Mouse (Mus musculus): ENCODE measurements around the gene Ovol3. TPM values are rescaled to one million over a fixed set of nuclear protein-coding genes. Genes with fewer than 3 reads are reported as not detected.
A peak's percentile ranks its signal among the peaks of the same experiment; 100 is the strongest.
"Not testable (repeated sequence)": the region's sequence is repeated elsewhere in the genome, so short reads cannot be mapped to it uniquely, and the experiment has no call there.

Ovol3 gene
- polyA plus RNA-seq, 1 experiment from 2014 or later: not detected

- DNase-seq (ENCODE audit: low spot score): no peak
- no peak overlapping the region for H3K4me3 ChIP-seq (ENCODE audit: low read depth, low read length)
- H3K9me3 ChIP-seq (ENCODE audit: control insufficient read depth, low read length): no peaks in the 10 kb centered on the region
- no peak for ATAC-seq (replicated peaks; ENCODE audit: low FRiP score)
- no peak overlapping the region for H3K27ac ChIP-seq (ENCODE audit: low read depth, low read length)
- 39% methylated on average over 8 of the region's 8 CpGs for WGBS
- no peak overlapping the region for H3K9ac ChIP-seq (ENCODE audit: low read depth, low read length)
- H3K4me1 ChIP-seq (replicated peaks; ENCODE audit: control insufficient read depth, insufficient read depth, low read length): peaks cover 5% of the 10 kb centered on the region
- H3K27me3 ChIP-seq (replicated peaks; ENCODE audit: control insufficient read depth, insufficient read depth, low read length): no peaks in the 10 kb centered on the region
- no peaks in the 10 kb centered on the region for H3K36me3 ChIP-seq (ENCODE audit: control insufficient read depth, insufficient read depth, low read length)
- H3K4me2 ChIP-seq: peak overlapping the region; percentile 34
These were observed 31.1 kb downstream of the Ovol3 start for GRCm38 (mm10) chr7:30204380-30204779.

- Histone ChIP-seq H3K4me3 (ENCODE audit: low read depth, low read length) (no peak overlapping the region), H3K4me1 (replicated peaks; ENCODE audit: control insufficient read depth, insufficient read depth, low read length) (peaks cover 5% of the 10 kb centered on the region), H3K27ac (ENCODE audit: low read depth, low read length) (no peak overlapping the region), H3K36me3 (ENCODE audit: control insufficient read depth, insufficient read depth, low read length) (no peaks in the 10 kb centered on the region), H3K9me3 (ENCODE audit: control insufficient read depth, low read length) (no peaks in the 10 kb centered on the region), H3K4me2 (no peak overlapping the region), H3K27me3 (replicated peaks; ENCODE audit: control insufficient read depth, insufficient read depth, low read length) (no peaks in the 10 kb centered on the region), H3K9ac (ENCODE audit: low read depth, low read length) (no peak overlapping the region)
- no peak for DNase-seq (ENCODE audit: low spot score)
- ATAC-seq (replicated peaks; ENCODE audit: low FRiP score): no peak
- WGBS: 82% methylated on average over 11 of the region's 11 CpGs
These were observed 32.4 kb downstream of the Ovol3 start for GRCm38 (mm10) chr7:30202895-30203690.

GRCm38 (mm10) chr7:30200661-30201060 lies 34.9 kb downstream of the Ovol3 start:
- WGBS: 75% methylated on average over 5 of the region's 5 CpGs
- ATAC-seq (replicated peaks; ENCODE audit: low FRiP score); H3K27me3 ChIP-seq (replicated peaks; ENCODE audit: control insufficient read depth, insufficient read depth, low read length); H3K9me3 ChIP-seq (ENCODE audit: control insufficient read depth, low read length); H3K36me3 ChIP-seq (ENCODE audit: control insufficient read depth, insufficient read depth, low read length); H3K4me2 ChIP-seq; DNase-seq (ENCODE audit: low spot score); H3K27ac ChIP-seq (ENCODE audit: low read depth, low read length); H3K9ac ChIP-seq (ENCODE audit: low read depth, low read length); H3K4me3 ChIP-seq (ENCODE audit: low read depth, low read length); H3K4me1 ChIP-seq (replicated peaks; ENCODE audit: control insufficient read depth, insufficient read depth, low read length): not testable (repeated sequence)

- no peaks in the 10 kb centered on the region for H3K36me3 ChIP-seq (ENCODE audit: control insufficient read depth, insufficient read depth, low read length)
- no peaks in the 10 kb centered on the region for H3K9me3 ChIP-seq (ENCODE audit: control insufficient read depth, low read length)
- peaks cover 5% of the 10 kb centered on the region for H3K4me1 ChIP-seq (replicated peaks; ENCODE audit: control insufficient read depth, insufficient read depth, low read length)
- H3K27ac ChIP-seq (ENCODE audit: low read depth, low read length): no peak overlapping the region
- H3K4me2 ChIP-seq: no peak overlapping the region
- DNase-seq (ENCODE audit: low spot score) (no peak), ATAC-seq (replicated peaks; ENCODE audit: low FRiP score) (no peak)
- no peak overlapping the region for H3K9ac ChIP-seq (ENCODE audit: low read depth, low read length)
- 80% methylated on average over 5 of the region's 5 CpGs for WGBS
- no peaks in the 10 kb centered on the region for H3K27me3 ChIP-seq (replicated peaks; ENCODE audit: control insufficient read depth, insufficient read depth, low read length)
- H3K4me3 ChIP-seq (ENCODE audit: low read depth, low read length): no peak overlapping the region
These were observed 35.3 kb downstream of the Ovol3 start for GRCm38 (mm10) chr7:30200200-30200599.

- Histone ChIP-seq H3K4me1 (replicated peaks; ENCODE audit: control insufficient read depth, insufficient read depth, low read length) (peaks cover 3% of the 10 kb centered on the region), H3K4me2 (no peak overlapping the region), H3K27me3 (replicated peaks; ENCODE audit: control insufficient read depth, insufficient read depth, low read length) (no peaks in the 10 kb centered on the region), H3K27ac (ENCODE audit: low read depth, low read length) (no peak overlapping the region), H3K9ac (ENCODE audit: low read depth, low read length) (no peak overlapping the region), H3K36me3 (ENCODE audit: control insufficient read depth, insufficient read depth, low read length) (no peaks in the 10 kb centered on the region), H3K9me3 (ENCODE audit: control insufficient read depth, low read length) (no peaks in the 10 kb centered on the region), H3K4me3 (ENCODE audit: low read depth, low read length) (no peak overlapping the region)
- ATAC-seq (replicated peaks; ENCODE audit: low FRiP score) (no peak), DNase-seq (ENCODE audit: low spot score) (no peak)
- WGBS: 73% methylated on average over 18 of the region's 18 CpGs
These were observed 35.9 kb downstream of the Ovol3 start for GRCm38 (mm10) chr7:30199498-30200139.

GRCm38 (mm10) chr7:30198481-30198971 lies 37.0 kb downstream of the Ovol3 start, which contains the start of gene Capns1:
Capns1 (minus strand) TSS chr7:30198811.
- H3K4me2 ChIP-seq: peak within 1 kb of the TSS; percentile 24
- no peak within 1 kb of the TSS for H3K9ac ChIP-seq (ENCODE audit: low read depth, low read length)
- no peak for DNase-seq (ENCODE audit: low spot score)
- H3K4me3 ChIP-seq (ENCODE audit: low read depth, low read length): no peak within 1 kb of the TSS
- H3K4me1 ChIP-seq (replicated peaks; ENCODE audit: control insufficient read depth, insufficient read depth, low read length): peaks cover under 1% of the 10 kb centered on the region
- no peaks in the 10 kb centered on the region for H3K9me3 ChIP-seq (ENCODE audit: control insufficient read depth, low read length)
- 10% methylated on average over 8 of the region's 8 CpGs for WGBS
- no peak within 1 kb of the TSS for H3K27ac ChIP-seq (ENCODE audit: low read depth, low read length)
- H3K27me3 ChIP-seq (replicated peaks; ENCODE audit: control insufficient read depth, insufficient read depth, low read length): no peaks in the 10 kb centered on the region
- H3K36me3 ChIP-seq (ENCODE audit: control insufficient read depth, insufficient read depth, low read length): no peaks in the 10 kb centered on the region
- ATAC-seq (replicated peaks; ENCODE audit: low FRiP score): 0 out of 2 replicates have a peak, but pooled peaks have one; percentile 32

GRCm38 (mm10) chr7:30197592-30198129 lies 37.9 kb downstream of the Ovol3 start:
- no peak overlapping the region for H3K27ac ChIP-seq (ENCODE audit: low read depth, low read length)
- 67% methylated on average over 5 of the region's 5 CpGs for WGBS
- DNase-seq (ENCODE audit: low spot score): no peak

GRCm38 (mm10) chr7:30196171-30196570 lies 39.4 kb downstream of the Ovol3 start:
- Histone ChIP-seq H3K36me3 (ENCODE audit: control insufficient read depth, insufficient read depth, low read length) (peaks cover 6% of the 10 kb centered on the region; the same call in 1 of the 2 replicates), H3K4me1 (replicated peaks; ENCODE audit: control insufficient read depth, insufficient read depth, low read length) (peaks cover 10% of the 10 kb centered on the region), H3K9ac (ENCODE audit: low read depth, low read length) (no peak overlapping the region), H3K27me3 (replicated peaks; ENCODE audit: control insufficient read depth, insufficient read depth, low read length) (no peaks in the 10 kb centered on the region), H3K4me3 (ENCODE audit: low read depth, low read length) (no peak overlapping the region), H3K4me2 (no peak overlapping the region), H3K27ac (ENCODE audit: low read depth, low read length) (no peak overlapping the region), H3K9me3 (ENCODE audit: control insufficient read depth, low read length) (no peaks in the 10 kb centered on the region)
- no peak for DNase-seq (ENCODE audit: low spot score)
- WGBS: 69% methylated on average over 6 of the region's 6 CpGs
- ATAC-seq (replicated peaks; ENCODE audit: low FRiP score): no peak

More at GRCm38 (mm10) chr7:30197592-30198129, 37.9 kb downstream of the Ovol3 start:
- Histone ChIP-seq H3K36me3 (ENCODE audit: control insufficient read depth, insufficient read depth, low read length) (no peaks in the 10 kb centered on the region), H3K4me2 (no peak overlapping the region), H3K4me3 (ENCODE audit: low read depth, low read length) (no peak overlapping the region), H3K9me3 (ENCODE audit: control insufficient read depth, low read length) (no peaks in the 10 kb centered on the region), H3K9ac (ENCODE audit: low read depth, low read length) (no peak overlapping the region), H3K27me3 (replicated peaks; ENCODE audit: control insufficient read depth, insufficient read depth, low read length) (no peaks in the 10 kb centered on the region), H3K4me1 (replicated peaks; ENCODE audit: control insufficient read depth, insufficient read depth, low read length) (peaks cover 10% of the 10 kb centered on the region)
- no peak for ATAC-seq (replicated peaks; ENCODE audit: low FRiP score)

Measured in liver, embryonic 11.5 days (tissue).